Mouse (Mus musculus) liver, postnatal 0 days (tissue): ENCODE data around the gene Pde4d. TPM values are rescaled to one million over a fixed set of nuclear protein-coding genes. Genes with fewer than 3 reads are reported as not detected.

Experiments used
- ATAC-seq: fragments of 200-750 bp; cut with Nextera tagmentation; 2 replicates; pipeline ENCODE4 v1.8.0; 2017; ENCODE audit warnings: mild to moderate bottlenecking, moderate library complexity
- DNase-seq: peaks from one replicate; pipeline ENCODE4 v3.0.0-alpha.2; 2016
- H3K27ac ChIP-seq: fragments of 300-500 bp; sonication (generic); 2 replicates; pipeline ENCODE4 v1.5.1; 2014; ENCODE audit warnings: antibody characterized with exemption, moderate library complexity, mild to moderate bottlenecking, low read depth
- H3K27me3 ChIP-seq: fragments of 300-500 bp; sonication (generic); 2 replicates; pipeline ENCODE4 v1.6.1; 2014; ENCODE audit warnings: low read length, control low read depth, mixed read lengths; ENCODE audit not compliant: insufficient read depth
- H3K36me3 ChIP-seq: fragments of 300-500 bp; sonication (generic); replicated peaks from 2 replicates; pipeline ENCODE4 v1.6.1; 2014; ENCODE audit warnings: mild to moderate bottlenecking, control low read depth, low read length, moderate library complexity, mixed read lengths; ENCODE audit not compliant: insufficient read depth
- H3K4me1 ChIP-seq: fragments of 300-500 bp; sonication (generic); 2 replicates; pipeline ENCODE4 v1.6.1; 2014; ENCODE audit warnings: antibody characterized with exemption, mild to moderate bottlenecking, control low read depth; ENCODE audit not compliant: insufficient read depth
- H3K4me2 ChIP-seq: fragments of 300-500 bp; sonication (generic); 2 replicates; pipeline ENCODE4 v1.6.1; 2014; ENCODE audit warnings: low read depth, mild to moderate bottlenecking, low read length, moderate library complexity, mixed read lengths
- H3K4me3 ChIP-seq: fragments of 300-500 bp; sonication (generic); 2 replicates; pipeline ENCODE4 v1.5.1; 2014; ENCODE audit warnings: low read depth, low read length
- H3K9ac ChIP-seq: fragments of 300-500 bp; sonication (generic); replicated peaks from 2 replicates; pipeline ENCODE4 v1.6.1; 2014; ENCODE audit warnings: mild to moderate bottlenecking, moderate library complexity
- H3K9me3 ChIP-seq: fragments of 300-500 bp; sonication (generic); 2 replicates; pipeline ENCODE4 v1.6.1; 2016; ENCODE audit warnings: mild to moderate bottlenecking, control low read depth, low read length, mixed read lengths
- CTCF ChIP-seq: sonication (generic); IDR thresholded peaks from 2 replicates; pipeline ENCODE4 v1.5.1; 2016; ENCODE audit warnings: antibody characterized with exemption, low read depth
- EP300 ChIP-seq: IDR thresholded peaks from 2 replicates; pipeline ENCODE4 v1.6.1; 2016; ENCODE audit warnings: antibody characterized with exemption, low read depth, mild to moderate bottlenecking
- WGBS: fragments of 180-500 bp; shearing (Covaris S2); extraction: QIAGEN DNeasy Blood & Tissue Kit; methylation state at CpG from one replicate; pipeline ENCODE4 v1.1.7; 2014; ENCODE audit not compliant: insufficient replicate concordance; 5-methylcytosine and 5-hydroxymethylcytosine counted together
- polyA plus RNA-seq: library from polyadenylated mRNA; unstranded; fragments of >200 nt; fragmentation: Nextera tagmentation; extraction: Ambion mirVana; gene quantifications from 2 replicates; pipeline ENCODE4 v1.2.1, GENCODE M21; 2015

Gene Pde4d
- polyA plus RNA-seq, 1 experiment from 2014 or later = 6.1 TPM

GRCm38 (mm10) chr13:109263833-109264232 is 814.1 kb downstream of the Pde4d start:
- Histone ChIP-seq H3K4me2 (no peak overlapping the region), H3K9me3 (no peaks in the 10 kb centered on the region), H3K4me3 (no peak overlapping the region), H3K4me1 (0 out of 2 replicates have a peak, but pooled peaks cover 5% of the 10 kb centered on the region), H3K27ac (no peak overlapping the region), H3K36me3 (no peaks in the 10 kb centered on the region), H3K9ac (no peak overlapping the region), H3K27me3 (no peaks in the 10 kb centered on the region)
- DNase-seq (no peak), ATAC-seq (no peak)
- TF ChIP-seq CTCF (no peak), EP300 (no peak)

GRCm38 (mm10) chr13:109268253-109268652 is 818.5 kb downstream of the Pde4d start:
- TF ChIP-seq EP300 (no peak), CTCF (no peak)
- Histone ChIP-seq H3K9me3 (no peaks in the 10 kb centered on the region), H3K36me3 (no peaks in the 10 kb centered on the region), H3K4me2 (no peak overlapping the region), H3K27ac (no peak overlapping the region), H3K9ac (no peak overlapping the region), H3K27me3 (no peaks in the 10 kb centered on the region), H3K4me3 (no peak overlapping the region), H3K4me1 (no peaks in the 10 kb centered on the region)
- DNase-seq (no peak), ATAC-seq (no peak)
- 69% methylated on average over 3 of the region's 3 CpGs for WGBS

GRCm38 (mm10) chr13:109268659-109269322 is 819.0 kb downstream of the Pde4d start:
- Histone ChIP-seq H3K27me3 (no peaks in the 10 kb centered on the region), H3K9me3 (no peaks in the 10 kb centered on the region), H3K9ac (no peak overlapping the region), H3K4me1 (no peaks in the 10 kb centered on the region), H3K27ac (no peak overlapping the region), H3K4me3 (no peak overlapping the region), H3K36me3 (no peaks in the 10 kb centered on the region), H3K4me2 (no peak overlapping the region)
- ATAC-seq = no peak
- TF ChIP-seq CTCF (no peak), EP300 (no peak)
- no peak for DNase-seq
- 66% methylated on average over 4 of the region's 4 CpGs for WGBS

GRCm38 (mm10) chr13:109274869-109275268 is 825.1 kb downstream of the Pde4d start:
- H3K9ac ChIP-seq = no peak overlapping the region
- no peaks in the 10 kb centered on the region for H3K36me3 ChIP-seq
- WGBS = 85% methylated on average over 10 of the region's 10 CpGs
- no peak overlapping the region for H3K4me3 ChIP-seq
- no peak overlapping the region for H3K27ac ChIP-seq
- no peaks in the 10 kb centered on the region for H3K27me3 ChIP-seq
- no peak for TF ChIP-seq EP300
- TF ChIP-seq CTCF = no peak
- ATAC-seq = no peak
- H3K4me1 ChIP-seq = no peaks in the 10 kb centered on the region
- H3K4me2 ChIP-seq = no peak overlapping the region
- no peaks in the 10 kb centered on the region for H3K9me3 ChIP-seq
- no peak for DNase-seq

- DNase-seq = no peak
- Histone ChIP-seq H3K9ac (no peak overlapping the region), H3K36me3 (no peaks in the 10 kb centered on the region), H3K4me3 (no peak overlapping the region), H3K9me3 (no peaks in the 10 kb centered on the region), H3K27me3 (no peaks in the 10 kb centered on the region), H3K27ac (no peak overlapping the region), H3K4me1 (no peaks in the 10 kb centered on the region), H3K4me2 (no peak overlapping the region)
- TF ChIP-seq CTCF (no peak), EP300 (no peak)
- ATAC-seq = no peak
- 43% methylated on average over 7 of the region's 7 CpGs for WGBS
These were observed 828.0 kb downstream of the Pde4d start for GRCm38 (mm10) chr13:109277792-109278191.

GRCm38 (mm10) chr13:109278504-109278912 is 828.8 kb downstream of the Pde4d start:
- TF ChIP-seq CTCF = no peak
- no peak for TF ChIP-seq EP300
- WGBS = 72% methylated on average over 10 of the region's 10 CpGs
- Histone ChIP-seq H3K27me3 (no peaks in the 10 kb centered on the region), H3K27ac (no peak overlapping the region), H3K4me2 (no peak overlapping the region), H3K9me3 (no peaks in the 10 kb centered on the region), H3K4me1 (no peaks in the 10 kb centered on the region), H3K4me3 (no peak overlapping the region), H3K9ac (no peak overlapping the region), H3K36me3 (no peaks in the 10 kb centered on the region)
- ATAC-seq (no peak), DNase-seq (no peak)

GRCm38 (mm10) chr13:109279211-109279610 is 829.5 kb downstream of the Pde4d start:
- ATAC-seq (no peak), DNase-seq (no peak)
- Histone ChIP-seq H3K9ac (no peak overlapping the region), H3K4me1 (no peaks in the 10 kb centered on the region), H3K27me3 (no peaks in the 10 kb centered on the region), H3K9me3 (no peaks in the 10 kb centered on the region), H3K4me3 (no peak overlapping the region), H3K4me2 (no peak overlapping the region), H3K36me3 (no peaks in the 10 kb centered on the region), H3K27ac (no peak overlapping the region)
- TF ChIP-seq EP300 (no peak), CTCF (no peak)
- 77% methylated on average over 6 of the region's 6 CpGs for WGBS
